Mouse (Mus musculus): ENCODE data around the gene Lrrc75b.

Lrrc75b gene

GRCm38 (mm10) chr10:75559676-75560548 lies at the start of gene Lrrc75b:
Gene Lrrc75b, minus strand, starts transcription at chr10:75560330.
- DNase-seq (ENCODE audit: low read depth, low spot score): no peak

DNA sequence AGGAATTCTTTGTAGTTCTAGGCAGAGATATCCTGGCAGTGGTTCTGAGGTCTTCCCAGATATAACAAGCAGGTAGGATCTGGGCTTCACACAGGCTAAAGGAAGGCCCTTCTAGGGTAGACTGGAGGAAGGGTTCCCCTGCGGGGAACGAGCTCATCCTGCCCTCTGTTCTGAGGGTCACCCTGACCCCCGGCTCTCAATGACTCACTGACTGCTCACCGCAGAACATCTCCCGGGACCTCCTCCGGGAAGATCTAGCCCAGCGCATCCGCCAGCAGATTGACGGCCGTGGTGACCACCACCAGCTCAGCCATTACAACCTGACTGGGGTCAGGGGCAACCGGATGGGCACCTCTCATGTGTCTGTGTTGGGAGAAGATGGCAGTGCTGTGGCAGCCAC lies 48.8 kb upstream of the Lrrc75b start:
- DNase-seq (ENCODE audit: low read depth, low spot score): no peak

GRCm38 (mm10) chr10:75607253-75607652 lies 47.1 kb upstream of the Lrrc75b start:
- DNase-seq (ENCODE audit: low read depth, low spot score): no peak

- DNase-seq (ENCODE audit: low read depth, low spot score): no peak
Observed at GRCm38 (mm10) chr10:75605162-75605846, 45.2 kb upstream of the Lrrc75b start.

DNA sequence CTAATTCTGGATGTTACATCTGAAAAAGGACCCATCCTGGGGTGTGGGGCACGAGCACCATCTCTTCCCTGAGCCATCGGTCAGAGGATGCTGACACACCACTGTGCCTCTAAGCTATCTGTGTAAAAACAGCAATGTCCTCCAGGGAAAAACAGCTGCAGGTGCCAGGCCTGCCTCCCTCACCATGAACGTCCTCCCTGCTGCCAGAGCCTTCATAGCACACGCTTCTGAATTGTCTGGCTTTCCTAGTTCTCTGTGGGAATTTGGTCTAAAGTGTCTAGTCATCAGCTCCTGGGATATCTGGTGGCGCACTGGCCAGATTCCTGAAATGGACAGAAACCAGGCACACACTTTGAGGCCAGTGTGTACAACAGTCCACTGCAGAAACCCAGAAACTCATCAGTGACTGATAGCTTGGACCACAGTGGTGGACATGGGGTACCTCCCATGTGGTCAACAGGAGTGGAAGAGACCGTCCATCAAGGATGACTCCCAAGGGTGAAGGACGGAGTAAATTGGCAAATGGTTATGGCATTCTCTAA lies 40.1 kb upstream of the Lrrc75b start:
- no peak for DNase-seq (ENCODE audit: low read depth, low spot score)

GRCm38 (mm10) chr10:75595981-75596380 lies 35.9 kb upstream of the Lrrc75b start:
- no peak for DNase-seq (ENCODE audit: low read depth, low spot score)

- DNase-seq (ENCODE audit: low read depth, low spot score): no peak
Observed at GRCm38 (mm10) chr10:75592585-75592984, 32.5 kb upstream of the Lrrc75b start.

GRCm38 (mm10) chr10:75591211-75591894 lies 31.2 kb upstream of the Lrrc75b start:
- peak; percentile 45 for DNase-seq (ENCODE audit: low read depth, low spot score)

- DNase-seq (ENCODE audit: low read depth, low spot score): no peak
Observed at GRCm38 (mm10) chr10:75589651-75590050, 29.5 kb upstream of the Lrrc75b start.

- DNase-seq (ENCODE audit: low read depth, low spot score): no peak
Observed at GRCm38 (mm10) chr10:75589129-75589528, 29.0 kb upstream of the Lrrc75b start, which contains the start of gene Ggt5. Gene Ggt5, plus strand, starts transcription at chr10:75589340.

DNA sequence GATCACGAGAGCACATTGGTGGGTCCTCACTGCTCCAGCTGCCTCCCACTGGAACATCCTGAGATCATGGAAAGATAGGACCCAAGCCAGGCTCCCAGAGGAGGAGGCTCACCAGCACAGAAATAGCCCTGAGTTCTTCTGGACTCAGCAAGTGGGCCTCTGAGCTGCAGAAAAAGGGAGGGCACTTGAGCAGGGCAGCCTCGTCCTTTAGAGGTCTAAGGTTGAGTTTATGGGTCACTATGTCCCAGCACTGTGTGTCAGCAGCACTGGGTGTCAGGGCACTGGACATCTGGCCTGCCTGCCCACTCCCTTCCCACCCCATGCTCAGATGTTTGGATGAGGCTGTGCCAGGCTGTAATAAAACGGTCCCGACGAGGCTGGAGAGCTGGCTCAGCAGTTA lies 28.2 kb upstream of the Lrrc75b start:
- no peak for DNase-seq (ENCODE audit: low read depth, low spot score)

DNA sequence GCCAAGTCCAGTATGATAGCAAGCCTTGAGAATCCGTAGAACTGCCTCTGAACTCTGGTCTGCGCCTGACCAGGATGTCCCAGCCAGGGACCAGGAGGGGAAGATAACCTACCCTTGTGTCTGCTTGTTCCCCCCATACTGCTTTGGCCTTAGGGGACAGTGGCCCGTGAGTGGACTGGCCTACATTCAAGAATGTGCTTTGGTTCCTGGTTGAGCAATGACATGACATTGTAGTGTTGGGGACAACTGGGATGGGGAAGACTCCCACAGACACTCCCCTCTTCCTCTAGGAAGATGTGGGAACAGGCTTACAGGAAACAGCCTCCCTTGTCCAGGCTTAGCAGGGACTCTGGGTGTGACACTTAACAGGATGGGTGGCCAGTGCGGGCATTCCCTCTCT lies 27.7 kb upstream of the Lrrc75b start:
- DNase-seq (ENCODE audit: low read depth, low spot score): no peak

DNA sequence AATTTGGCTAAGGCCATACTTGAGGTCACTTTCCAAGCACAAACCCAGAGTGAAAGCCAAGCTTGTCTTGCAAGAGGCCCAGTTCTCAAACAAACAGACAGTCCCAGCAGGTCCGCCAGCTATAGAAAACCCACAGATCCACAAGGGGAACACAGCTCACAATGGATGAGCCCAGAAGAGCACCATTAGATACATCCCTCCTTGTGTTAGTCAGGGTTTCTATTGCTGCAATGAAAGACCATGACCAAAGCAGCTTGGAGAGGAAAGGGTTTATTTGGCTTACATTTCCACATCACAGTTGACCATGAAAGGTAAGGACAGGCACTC lies 26.4 kb upstream of the Lrrc75b start:
- DNase-seq (ENCODE audit: low read depth, low spot score): no peak

DNA sequence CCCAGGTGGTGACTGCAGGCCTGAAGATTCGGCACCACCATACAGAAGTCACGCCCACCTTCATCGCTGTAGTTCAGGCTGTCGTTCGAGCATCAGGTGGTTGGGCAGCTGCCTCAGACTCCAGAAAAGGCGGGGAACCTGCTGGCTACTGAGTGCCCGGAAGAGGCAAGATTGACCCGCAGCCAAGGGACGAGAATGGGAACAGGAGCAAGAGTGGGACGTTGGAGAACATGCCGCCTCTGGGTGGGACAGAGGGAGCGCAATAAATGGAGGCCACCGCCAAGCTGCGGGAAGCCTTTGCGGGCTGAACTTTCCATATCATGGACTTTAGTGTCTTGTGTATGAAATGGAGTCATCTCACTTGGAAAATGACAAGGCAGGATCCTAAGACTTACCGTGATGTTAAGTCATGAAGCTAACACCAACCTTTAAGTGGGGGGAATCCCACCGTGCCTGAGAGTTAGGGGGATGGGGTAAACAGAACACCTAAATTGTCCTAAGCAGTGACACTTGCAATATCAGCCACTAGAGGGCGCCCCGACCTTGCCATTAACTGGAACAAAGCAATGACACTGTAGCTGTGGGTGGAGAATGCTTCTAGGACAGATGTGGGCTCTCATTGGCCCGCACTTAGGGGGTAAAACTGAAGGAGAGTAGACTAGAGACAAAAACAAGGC lies 25.9 kb upstream of the Lrrc75b start:
- DNase-seq (ENCODE audit: low read depth, low spot score): peak; percentile 65

- DNase-seq (ENCODE audit: low read depth, low spot score): no peak
Observed at GRCm38 (mm10) chr10:75579129-75579528, 19.0 kb upstream of the Lrrc75b start.

DNA sequence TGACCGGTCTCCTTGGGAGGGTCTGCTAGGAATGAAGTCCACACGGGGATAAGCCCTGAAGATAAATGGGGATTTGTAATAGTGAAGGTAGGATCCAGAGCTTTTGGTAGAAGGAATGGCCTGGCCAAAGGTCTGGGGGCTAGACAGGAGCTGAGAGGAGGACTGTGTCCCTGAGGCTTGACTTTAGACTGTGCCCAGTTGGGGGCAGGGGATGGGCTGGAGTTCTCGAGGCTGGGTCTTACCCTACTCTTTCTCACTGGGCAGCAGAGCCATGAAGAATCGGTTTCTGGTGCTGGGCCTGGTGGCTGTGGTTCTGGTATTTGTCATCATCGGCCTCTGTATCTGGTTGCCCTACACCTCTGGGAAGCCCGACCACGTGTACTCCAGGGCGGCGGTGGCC lies 13.8 kb upstream of the Lrrc75b start:
- no peak for DNase-seq (ENCODE audit: low read depth, low spot score)

GRCm38 (mm10) chr10:75573181-75573580 lies 13.1 kb upstream of the Lrrc75b start:
- no peak for DNase-seq (ENCODE audit: low read depth, low spot score)

GRCm38 (mm10) chr10:75571937-75572336 lies 11.8 kb upstream of the Lrrc75b start:
- no peak for DNase-seq (ENCODE audit: low read depth, low spot score)

DNA sequence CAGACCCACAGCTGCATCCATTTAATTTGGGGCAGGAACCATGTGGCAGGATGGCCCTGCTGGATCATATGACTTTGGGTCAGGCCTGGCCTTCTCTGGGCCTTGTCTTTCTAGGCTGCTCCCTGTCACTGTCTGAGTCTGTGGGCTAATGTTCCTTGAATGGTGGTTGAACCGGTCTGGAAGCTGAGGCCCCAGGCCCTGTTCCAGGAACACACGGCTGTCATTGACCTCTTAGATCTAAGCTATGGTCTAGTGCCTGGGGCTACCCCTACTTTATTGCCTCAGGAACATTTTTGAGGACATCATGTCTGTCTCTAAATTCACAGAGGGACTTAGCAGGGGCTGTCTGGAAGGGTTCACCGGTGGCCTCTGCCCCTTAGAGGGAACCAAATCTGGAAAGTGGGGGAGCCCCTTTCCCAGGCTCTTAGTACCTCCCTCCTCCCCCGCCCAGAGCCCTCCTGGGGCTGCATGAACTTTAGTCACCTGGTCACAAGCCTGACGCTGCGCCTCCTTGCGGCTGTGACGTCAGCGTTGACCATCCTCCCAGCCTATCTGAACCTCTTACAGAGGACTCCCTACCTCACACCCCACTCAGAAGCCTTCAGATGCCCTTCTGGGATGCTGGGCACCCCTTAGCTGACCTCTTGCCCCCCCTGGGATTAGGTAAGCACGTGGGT lies 11.0 kb upstream of the Lrrc75b start:
- no peak for DNase-seq (ENCODE audit: low read depth, low spot score)

DNA sequence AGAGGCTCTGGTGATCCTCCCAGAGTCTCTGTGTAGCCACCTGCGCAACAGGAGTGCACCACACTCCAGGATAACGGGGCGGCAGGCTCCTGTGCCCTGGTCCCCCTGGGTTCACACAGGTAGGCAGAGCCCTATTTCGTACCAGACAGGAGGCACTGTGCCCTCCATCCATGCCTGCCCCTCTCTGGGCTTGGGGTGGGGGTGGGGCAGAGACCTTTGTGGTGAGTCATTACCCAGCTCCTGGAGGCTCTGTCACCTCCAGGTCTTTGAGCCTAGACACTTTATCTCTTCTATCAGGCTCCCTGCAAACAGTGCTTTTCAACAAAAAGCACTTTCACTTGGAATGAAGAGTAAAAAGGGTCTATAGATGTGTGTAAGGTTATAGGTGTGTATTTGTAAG lies 8.7 kb upstream of the Lrrc75b start:
- DNase-seq (ENCODE audit: low read depth, low spot score): no peak

DNA sequence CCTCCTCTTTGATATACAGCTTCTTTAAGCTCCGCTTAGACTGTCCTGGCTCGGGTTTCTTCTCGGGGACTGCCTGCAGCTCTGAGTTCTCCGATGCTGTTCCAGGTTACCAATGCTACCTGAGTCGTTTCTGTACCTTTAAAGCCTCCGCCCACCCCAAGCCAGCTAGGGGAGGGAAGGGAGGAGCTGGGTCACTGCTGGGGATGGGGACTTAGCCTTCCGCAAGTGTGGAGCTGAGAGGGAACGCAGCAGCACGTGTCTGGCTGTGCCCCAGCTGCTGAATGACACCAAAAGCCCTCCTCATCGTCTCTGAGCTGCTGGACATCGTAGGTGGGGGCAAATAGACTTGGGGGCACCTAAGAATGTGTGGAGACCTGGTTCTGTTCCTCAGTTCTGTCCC lies 8.3 kb upstream of the Lrrc75b start:
- DNase-seq (ENCODE audit: low read depth, low spot score): no peak
